Mouse (Mus musculus) brain, embryonic 18.5 days (tissue): ENCODE data around the gene Zbtb7b.
A peak's percentile ranks its signal among the peaks of the same experiment; 100 is the strongest.

Experiments used
- DNase-seq: peaks from one replicate; pipeline ENCODE4 v3.0.0-alpha.2; 2012; ENCODE audit warnings: low read depth, low spot score

The Zbtb7b gene

DNA sequence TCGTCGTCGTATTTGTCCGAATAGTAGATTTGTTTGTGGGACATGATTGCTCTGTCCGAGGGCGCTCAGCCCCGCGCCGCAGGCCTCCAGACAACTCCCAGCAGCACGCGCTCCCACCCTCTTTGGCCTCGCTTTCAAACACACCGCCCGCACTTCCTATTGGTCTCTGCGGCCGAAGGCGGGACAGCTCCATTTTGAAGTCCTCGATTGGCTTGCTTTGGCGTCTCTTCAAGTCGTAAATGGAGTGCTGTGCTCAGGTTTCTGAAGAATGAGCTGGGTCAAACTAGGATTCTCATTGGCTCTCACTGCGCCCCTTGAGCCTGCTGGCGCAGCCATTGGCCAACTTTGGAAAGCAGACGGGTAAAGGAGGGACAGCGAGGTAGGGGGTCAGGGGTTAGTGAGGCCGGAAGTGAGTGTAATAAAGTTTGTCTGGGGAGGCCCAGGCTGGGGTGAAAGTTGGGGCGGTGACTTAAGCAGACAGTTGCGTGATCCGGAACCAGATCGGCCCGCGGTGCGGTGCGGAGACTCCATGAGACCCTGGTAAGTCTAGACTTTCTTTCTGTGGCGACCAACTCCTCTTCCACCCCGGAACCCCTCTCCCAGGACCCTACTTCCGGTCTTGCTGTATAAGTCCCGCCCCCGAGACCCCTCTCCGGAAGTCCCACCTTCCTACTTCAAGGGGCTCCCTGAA lies 23.7 kb upstream of the Zbtb7b start, which contains the start of the genes Cks1b and Shc1:
TSS of gene Cks1b (minus strand) at position 214 of the 691 bp plus-strand sequence.
TSS of gene Shc1 (plus strand) at position 274 of the 691 bp plus-strand sequence.
- DNase-seq: peak; percentile 98

GRCm38 (mm10) chr3:89417840-89418169 lies 23.2 kb upstream of the Zbtb7b start:
- DNase-seq: no peak

DNA sequence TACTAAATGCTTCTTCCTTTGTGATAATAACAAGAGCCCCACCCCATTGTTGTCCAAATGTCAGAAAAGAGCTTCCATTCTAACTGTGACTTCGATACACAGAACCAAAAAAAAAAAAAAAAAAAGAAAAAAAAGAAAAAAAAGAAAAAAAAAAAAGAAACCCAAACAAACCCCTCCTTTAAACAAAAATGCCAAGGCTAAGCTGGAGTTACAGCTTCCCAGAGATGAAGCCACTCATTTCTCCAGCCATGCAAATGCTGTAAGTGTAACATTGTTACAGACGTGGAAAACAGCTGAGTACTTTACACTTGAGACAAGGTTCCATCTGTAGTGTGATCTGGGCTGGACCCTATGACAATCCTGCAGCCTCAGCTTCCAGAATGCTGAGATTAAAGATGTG lies 22.6 kb upstream of the Zbtb7b start:
- DNase-seq: no peak

GRCm38 (mm10) chr3:89416158-89416557 lies 21.6 kb upstream of the Zbtb7b start:
- DNase-seq: no peak

DNA sequence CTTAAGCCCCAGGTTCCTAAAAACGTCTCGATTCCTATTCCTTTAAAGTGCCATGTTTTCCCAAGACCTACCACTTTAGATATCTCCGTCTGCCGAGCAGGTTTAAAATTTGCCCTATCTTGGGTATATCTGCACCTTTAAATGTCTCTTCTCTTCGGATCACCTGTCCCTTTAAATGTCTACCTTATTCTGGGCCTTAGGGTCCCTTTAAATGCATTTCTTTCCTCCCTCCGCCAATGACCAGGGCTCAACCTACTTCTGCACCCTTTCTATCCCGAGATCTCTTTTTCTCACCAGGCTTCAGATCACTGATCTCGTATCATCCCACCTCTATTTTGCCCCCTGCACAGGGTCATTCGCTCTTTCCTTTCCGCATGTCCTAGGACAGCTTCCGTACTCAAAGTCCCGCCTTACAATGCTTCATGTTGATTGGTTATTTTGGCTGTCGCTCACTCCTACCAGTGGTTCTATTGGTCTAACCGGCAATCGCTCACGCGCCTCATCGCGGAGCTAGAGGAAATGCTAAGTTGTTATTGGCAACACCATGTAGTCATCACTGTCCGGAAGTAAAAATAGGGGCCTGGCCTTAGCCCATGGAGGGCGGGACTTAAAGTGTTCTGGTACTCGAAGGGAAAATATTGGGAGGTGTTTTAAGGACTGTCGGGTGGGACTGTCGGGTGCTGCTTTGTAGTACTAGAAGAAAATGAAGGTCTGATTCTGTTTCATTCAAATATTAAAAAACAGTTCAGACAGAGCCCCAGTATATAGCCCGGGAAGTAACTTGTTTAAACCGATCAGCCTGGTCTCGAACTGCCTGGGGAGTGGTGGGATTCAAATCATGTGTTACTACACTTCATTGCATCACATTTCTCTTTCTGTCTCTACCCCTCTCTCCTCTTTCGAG lies 17.2 kb upstream of the Zbtb7b start, which contains the start of gene Flad1:
TSS of gene Flad1 (minus strand) at position 381 of the 904 bp plus-strand sequence.
- DNase-seq: peak; percentile 99

- no peak for DNase-seq
Measured at GRCm38 (mm10) chr3:89410864-89411263, 16.3 kb upstream of the Zbtb7b start.

DNA sequence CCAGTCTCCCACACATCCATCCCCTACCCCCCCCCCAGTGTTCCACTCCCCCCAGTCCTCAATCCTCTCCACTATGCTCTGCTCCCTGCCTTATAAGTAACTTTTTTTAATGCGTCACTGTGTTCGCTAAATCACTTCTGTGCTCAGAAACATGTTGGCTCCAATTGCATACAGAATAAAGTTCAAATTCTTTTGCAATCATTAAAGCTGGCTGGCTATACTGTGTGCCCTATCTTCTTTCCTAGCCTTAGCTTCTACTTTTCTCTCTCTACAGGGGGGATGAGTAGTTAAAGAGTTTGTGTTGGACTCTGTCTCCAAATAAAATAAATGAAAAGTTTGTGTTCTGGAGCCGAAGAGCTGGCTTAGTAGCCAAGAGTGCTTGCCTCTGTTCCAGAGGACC lies 15.1 kb upstream of the Zbtb7b start:
- DNase-seq: no peak

DNA sequence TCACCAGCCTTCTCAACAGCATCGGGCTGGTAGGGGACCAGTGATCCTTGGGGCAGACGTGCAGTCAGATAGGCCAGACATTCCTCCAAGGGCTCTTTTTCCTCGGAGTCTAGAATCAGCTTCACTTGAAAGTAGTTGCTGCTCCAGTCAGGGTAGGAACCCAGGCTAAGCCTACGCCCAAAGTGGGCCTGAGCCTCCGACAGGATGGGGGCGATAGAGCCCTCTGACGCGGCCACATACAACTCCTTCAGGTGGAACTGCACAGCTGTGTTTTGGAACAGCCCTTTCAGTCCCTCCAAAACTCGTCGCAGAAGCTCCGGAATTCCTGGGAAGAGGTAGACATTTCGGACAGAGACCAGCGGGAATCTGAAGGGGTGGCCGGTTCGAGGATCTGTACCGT lies 13.9 kb upstream of the Zbtb7b start:
- DNase-seq: no peak

DNA sequence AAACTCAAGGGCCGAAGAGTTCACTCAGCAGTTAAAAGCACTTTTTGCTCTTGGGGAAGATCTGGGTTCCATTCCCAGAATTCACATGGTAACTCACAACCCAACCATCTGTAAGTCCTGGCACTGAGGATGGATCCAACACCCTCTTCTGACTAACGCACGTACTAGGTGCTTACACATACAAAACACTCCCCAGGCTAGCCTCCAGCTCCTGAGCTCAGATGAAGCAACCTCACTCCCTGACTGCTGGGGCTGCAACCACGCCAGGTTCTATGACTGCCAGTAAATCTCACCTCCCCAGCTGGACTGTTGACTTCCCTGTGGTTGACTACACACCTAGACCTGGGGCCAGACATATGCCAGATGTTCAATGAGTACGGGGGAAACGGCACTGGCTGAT lies 12.3 kb upstream of the Zbtb7b start:
- DNase-seq: no peak

GRCm38 (mm10) chr3:89402693-89403092 lies 8.1 kb upstream of the Zbtb7b start, which contains the start of gene Lenep:
Gene Lenep, minus strand, starts transcription at chr3:89402793.
- no peak for DNase-seq

GRCm38 (mm10) chr3:89401329-89401728 lies 6.8 kb upstream of the Zbtb7b start:
- no peak for DNase-seq

DNA sequence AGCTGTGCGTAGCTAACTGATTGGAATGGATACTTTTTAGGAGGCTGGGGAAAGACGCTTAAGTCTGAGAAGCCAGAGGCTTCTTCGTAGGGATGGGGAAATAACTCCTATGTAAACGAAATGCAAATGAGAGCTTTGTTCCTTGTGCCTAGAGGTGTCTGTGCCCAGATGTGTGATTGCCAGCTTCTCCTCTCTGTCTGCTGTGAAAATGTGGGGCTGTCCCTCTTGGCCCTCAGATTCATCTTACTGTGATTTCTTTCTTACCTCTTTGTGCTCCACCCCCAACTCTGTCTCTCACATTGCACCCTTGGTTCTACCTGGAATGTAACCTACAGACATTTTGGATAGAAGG lies 2.1 kb upstream of the Zbtb7b start:
- no peak for DNase-seq

DNA sequence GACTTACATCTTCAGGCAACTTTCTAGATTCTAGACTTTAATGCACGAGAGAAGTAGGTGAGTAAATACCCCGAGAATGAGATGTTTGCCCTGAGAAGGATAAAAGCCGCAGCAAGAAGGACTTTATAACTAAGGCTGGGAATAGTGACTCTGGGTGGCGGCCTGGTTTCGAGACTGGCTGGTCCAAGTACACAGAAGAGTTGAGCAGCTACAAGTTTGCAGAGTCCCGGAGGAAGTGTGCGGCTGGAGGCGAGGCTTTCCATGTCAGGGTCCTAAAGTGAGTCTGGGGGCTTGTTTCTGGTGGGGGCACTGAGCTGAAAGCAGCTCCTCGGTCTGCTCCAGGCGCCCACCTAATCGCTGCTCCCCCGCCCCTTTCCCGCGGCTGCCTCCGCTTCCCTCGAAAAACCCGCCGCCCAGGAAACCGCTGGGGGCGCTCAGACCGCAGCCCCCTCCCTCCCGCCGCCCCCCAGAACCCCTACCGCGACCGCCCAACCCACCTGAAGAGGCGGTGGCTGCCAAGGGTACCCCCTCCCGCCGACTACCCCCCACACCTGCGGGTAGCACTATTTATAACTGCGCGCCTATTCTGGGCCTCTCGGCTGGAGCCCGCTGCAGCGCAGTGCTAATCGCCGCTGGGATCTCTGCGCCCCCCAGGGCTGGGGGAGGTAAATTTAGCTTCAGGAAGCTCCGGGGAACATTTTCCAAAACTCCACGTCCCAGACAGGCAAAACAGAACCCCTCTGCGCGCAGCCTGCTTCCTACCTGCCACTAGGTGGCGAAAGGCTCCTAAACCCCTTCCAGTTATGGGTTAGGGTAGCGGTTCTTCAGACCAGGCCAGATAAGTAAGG lies 1.5 kb upstream of the Zbtb7b start:
- DNase-seq: no peak

DNA sequence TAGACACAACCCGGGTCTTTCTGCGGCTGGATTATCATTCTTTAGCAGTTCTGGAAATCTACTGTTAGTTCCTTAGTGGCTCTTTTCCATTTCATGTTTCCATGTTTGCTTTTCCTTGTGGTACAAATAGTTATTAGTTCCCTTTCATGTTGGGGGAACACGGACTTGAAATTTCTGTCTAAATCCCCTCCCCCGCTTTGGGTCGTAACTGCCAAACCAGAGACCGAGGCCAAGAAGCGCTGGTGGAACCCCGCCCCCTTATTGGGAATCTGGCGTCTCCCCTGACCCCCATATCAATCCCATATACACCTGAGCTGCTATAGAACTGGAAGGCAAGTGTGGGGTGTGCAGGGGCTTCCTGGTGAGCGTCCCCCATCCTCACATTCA lies 836 bp upstream of the Zbtb7b start:
- no peak for DNase-seq

- DNase-seq: no peak
Measured at GRCm38 (mm10) chr3:89394894-89395256, 299 bp upstream of the Zbtb7b start.

DNA sequence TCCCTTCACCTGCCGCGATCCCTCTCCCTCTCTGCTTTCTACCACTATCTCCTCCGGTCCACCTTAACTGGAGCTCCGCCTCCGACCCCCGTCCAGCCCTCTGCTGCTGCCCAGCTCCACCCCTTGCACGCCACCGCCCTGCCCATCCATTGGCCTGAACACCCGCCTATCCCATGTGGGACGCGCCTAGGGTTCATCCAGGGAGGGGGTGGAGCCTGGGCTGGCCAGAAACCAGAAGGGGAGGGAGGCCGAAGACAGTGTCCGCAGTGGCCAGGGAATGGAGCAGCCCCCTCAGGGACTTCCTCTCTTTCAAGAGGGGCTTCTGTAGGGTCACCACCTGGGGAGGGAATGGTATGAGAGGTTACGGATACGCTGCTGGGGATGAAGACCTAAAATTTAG lies 971 bp downstream of the Zbtb7b start:
- peak; percentile 79 for DNase-seq

- DNase-seq: no peak
Measured at GRCm38 (mm10) chr3:89392871-89393311, 1.7 kb downstream of the Zbtb7b start.

GRCm38 (mm10) chr3:89391663-89392511 lies 2.7 kb downstream of the Zbtb7b start:
- no peak for DNase-seq

DNA sequence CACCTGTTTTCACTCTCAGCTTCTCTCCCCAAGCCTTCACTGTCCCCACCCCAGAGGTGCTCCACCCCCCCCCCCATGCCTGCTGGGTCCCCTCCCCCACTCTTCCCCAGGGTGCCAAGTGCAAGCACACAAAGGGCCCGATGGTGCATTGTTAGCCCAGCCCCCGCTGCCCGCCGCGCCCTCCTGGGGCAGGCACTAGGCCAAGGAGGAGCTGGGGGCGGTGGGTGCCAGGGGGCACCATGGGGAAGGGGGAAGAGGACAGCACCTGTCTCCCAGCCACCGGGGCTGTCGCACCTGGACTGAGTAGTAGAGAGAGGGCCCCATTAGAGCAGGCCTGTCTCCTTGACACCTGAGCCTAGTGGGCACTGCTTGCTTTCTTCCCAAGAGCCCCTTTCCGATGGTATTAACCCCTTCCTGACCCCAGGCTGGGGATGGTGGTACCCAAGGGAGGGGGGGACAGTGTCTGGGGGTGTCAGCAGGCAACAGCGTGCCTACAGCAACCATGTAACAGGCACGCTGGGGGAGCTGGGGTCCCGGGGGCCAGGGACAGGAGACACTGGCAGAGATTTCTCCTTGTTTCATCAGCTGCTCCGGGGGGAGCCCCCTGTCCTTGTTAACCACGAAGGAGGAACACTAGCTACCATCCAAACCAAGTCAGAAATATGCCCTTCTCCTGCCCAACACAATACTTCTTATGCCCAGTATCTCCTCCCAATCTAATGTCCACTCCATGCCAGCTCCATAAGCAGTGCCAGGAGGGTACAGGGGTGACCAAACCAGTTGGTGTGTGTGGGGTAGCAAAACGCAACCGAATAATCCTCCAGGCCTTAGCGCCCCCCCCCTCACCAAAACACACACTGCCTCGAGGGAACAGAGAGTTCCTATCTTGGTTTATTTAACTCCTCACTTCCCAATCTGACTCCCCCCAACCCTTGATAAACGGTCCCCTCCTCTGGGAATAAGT lies 3.6 kb downstream of the Zbtb7b start:
- no peak for DNase-seq

GRCm38 (mm10) chr3:89390111-89390515 lies 4.5 kb downstream of the Zbtb7b start:
- DNase-seq: no peak
